In the genomic region with DNA sequence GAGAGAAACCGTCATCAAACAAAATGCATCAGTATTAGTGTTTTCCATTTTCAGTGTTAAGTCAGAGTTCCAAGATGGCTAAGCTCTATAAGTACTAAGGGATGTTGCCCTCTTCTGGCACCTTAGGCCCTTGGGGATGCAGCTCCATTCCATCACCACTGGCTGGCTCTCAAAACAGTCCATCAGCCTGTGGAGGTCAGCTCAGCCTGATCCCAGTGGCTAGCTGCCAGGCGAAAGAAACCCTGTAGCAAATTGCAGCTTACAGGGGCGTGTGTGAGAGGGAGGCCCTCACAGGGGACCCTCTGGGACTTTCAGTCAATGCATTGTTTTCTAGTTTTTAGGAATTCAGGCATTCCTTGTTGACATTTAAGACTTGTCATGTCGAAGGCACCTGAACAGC, we compare ENCODE assay signal across 9 mouse cellular contexts. TPM values are rescaled to one million over a fixed set of nuclear protein-coding genes. Genes with fewer than 3 reads are reported as not detected.
DNase-seq lines count a peak whose midpoint lies in the region; ATAC-seq and TF ChIP-seq lines count a peak whose summit lies in the region.
"Had no signal": no experiment of that assay in that cellular context is flagged by ENCODE, and none has a peak within 500 bp of the region (broad histone marks: within the 10 kb centered on the region; RNA-seq: fewer than 3 reads in every experiment).

No protein-coding gene starts in this region.

- no peaks in the 10 kb centered on the region for H3K27me3 ChIP-seq in lung, embryonic 16.5 days (ENCODE audit: control insufficient read depth, insufficient read depth, low read depth, low read length)
- H3K27me3 ChIP-seq in intestine, postnatal 0 days (replicated peaks; ENCODE audit: control insufficient read depth, insufficient read depth, low read length) = no peaks in the 10 kb centered on the region
- H3K27me3 ChIP-seq: liver, embryonic 13.5 days had no signal

- no peak overlapping the region for H3K27ac ChIP-seq in lung, embryonic 16.5 days (ENCODE audit: low read length)
- no peak overlapping the region for H3K27ac ChIP-seq in intestine, postnatal 0 days (ENCODE audit: low read depth, low read length)
- H3K27ac ChIP-seq: liver, embryonic 13.5 days had no signal

- no peak overlapping the region for H3K9ac ChIP-seq in lung, embryonic 16.5 days (ENCODE audit: low read length)
- H3K9ac ChIP-seq in intestine, postnatal 0 days (ENCODE audit: low read depth, low read length) = no peak overlapping the region
- H3K9ac ChIP-seq: liver, embryonic 13.5 days had no signal

- peak; percentile 24; the same call in 1 of the 2 replicates for TF ChIP-seq CTCF in intestine, postnatal 0 days (IDR thresholded peaks at IDR 0.05; ENCODE audit: low read depth)

- peaks cover 12% of the 10 kb centered on the region for H3K4me1 ChIP-seq in lung, embryonic 16.5 days (replicated peaks; ENCODE audit: control insufficient read depth, insufficient read depth, low read length)
- no peaks in the 10 kb centered on the region for H3K4me1 ChIP-seq in intestine, postnatal 0 days (replicated peaks; ENCODE audit: control insufficient read depth, insufficient read depth, low read length)
- H3K4me1 ChIP-seq: liver, embryonic 13.5 days had no signal

- H3K36me3 ChIP-seq in lung, embryonic 16.5 days (ENCODE audit: control insufficient read depth, insufficient read depth, low read length) = no peaks in the 10 kb centered on the region
- no peaks in the 10 kb centered on the region for H3K36me3 ChIP-seq in intestine, postnatal 0 days (ENCODE audit: control insufficient read depth, insufficient read depth)
- H3K36me3 ChIP-seq: liver, embryonic 13.5 days had no signal

- peak; percentile 30; the same call in 1 of the 2 replicates for ATAC-seq in lung, embryonic 16.5 days (ENCODE audit: low read depth)
- no peak for ATAC-seq in intestine, postnatal 0 days
- no peak for ATAC-seq in megakaryocyte, adult 5-6 weeks (ENCODE audit: poor library complexity, severe bottlenecking)

- H3K9me3 ChIP-seq in lung, embryonic 16.5 days (ENCODE audit: control insufficient read depth, low read length) = no peaks in the 10 kb centered on the region; the same call in 1 of the 2 replicates
- no peaks in the 10 kb centered on the region for H3K9me3 ChIP-seq in intestine, postnatal 0 days (ENCODE audit: control insufficient read depth)
- H3K9me3 ChIP-seq: liver, embryonic 13.5 days had no signal

- H3K4me2 ChIP-seq in lung, embryonic 16.5 days (ENCODE audit: low read depth, low read length) = no peak overlapping the region
- no peak overlapping the region for H3K4me2 ChIP-seq in intestine, postnatal 0 days (replicated peaks; ENCODE audit: low read depth)
- H3K4me2 ChIP-seq: liver, embryonic 13.5 days had no signal

- 50% methylated on average over 4 of the region's 4 CpGs for WGBS in lung, embryonic 16.5 days
- 66% methylated on average over 4 of the region's 4 CpGs for WGBS in intestine, postnatal 0 days

- peak; percentile 42 to 74 for DNase-seq in adrenal gland, adult (ENCODE audit: inconsistent age in 2 of 2, low spot score in 1 of 2)
- DNase-seq in adrenal gland, adult 18-20 months (ENCODE audit: low spot score in 2 of 2) = no peak
- no peak for DNase-seq in lung, postnatal 25 days (ENCODE audit: low spot score)
- peak; percentile 27 for DNase-seq in ovary, postnatal 14 days (ENCODE audit: low spot score)
- DNase-seq in left cerebral cortex, adult 18-20 months (ENCODE audit: low spot score in 2 of 2) = no peak
- DNase-seq: liver, embryonic 13.5 days had no signal

- no peak overlapping the region for H3K4me3 ChIP-seq in lung, embryonic 16.5 days (ENCODE audit: low read length)
- no peak overlapping the region for H3K4me3 ChIP-seq in intestine, postnatal 0 days (ENCODE audit: low read depth, low read length)
- H3K4me3 ChIP-seq: liver, embryonic 13.5 days had no signal

RNA-seq across cellular contexts. Expression of a gene that starts 40.8 kb away (rescaled TPM):
- total RNA-seq in adrenal gland, adult 18-20 months (2021) = 10 to 100 TPM; 19.5 to 20.9 TPM
- 31.7 and 33.4 TPM in 2 replicates for polyA plus RNA-seq in lung, embryonic 16.5 days (2015; fragmentation: Nextera tagmentation; extraction: Ambion mirVana)
- 204 and 209 TPM in 2 replicates for polyA plus RNA-seq in intestine, postnatal 0 days (2015; fragmentation: Nextera tagmentation; extraction: Ambion mirVana)
- 10 to 100 TPM; 25.8 to 31.3 TPM for total RNA-seq in left cerebral cortex, adult 18-20 months (2021)
- 27.2 and 34.8 TPM in 2 replicates for total RNA-seq in megakaryocyte, adult 5-6 weeks (2015)
- total RNA-seq in megakaryocyte, adult 5-6 weeks (2017) = 28.9 and 32.4 TPM in 2 replicates

Comparison
In these comparisons a context has a peak if more than half of its experiments do, and no peak if none do; other contexts are left out.
1. DNase-seq: peak in adrenal gland, adult (2 of 2) and ovary, postnatal 14 days (single experiment); none in adrenal gland, adult 18-20 months (0 of 2), lung, postnatal 25 days (single experiment) and left cerebral cortex, adult 18-20 months (0 of 2).